Mouse (Mus musculus): ENCODE measurements at regions not wholly inside any gene's neighbourhood (a gene's known extent, or its start where the extent isn't known, plus 50 kb on each side); places are given as distances from the start of the nearest gene placed in this dataset.
A peak's percentile ranks its signal among the peaks of the same experiment; 100 is the strongest.

DNA sequence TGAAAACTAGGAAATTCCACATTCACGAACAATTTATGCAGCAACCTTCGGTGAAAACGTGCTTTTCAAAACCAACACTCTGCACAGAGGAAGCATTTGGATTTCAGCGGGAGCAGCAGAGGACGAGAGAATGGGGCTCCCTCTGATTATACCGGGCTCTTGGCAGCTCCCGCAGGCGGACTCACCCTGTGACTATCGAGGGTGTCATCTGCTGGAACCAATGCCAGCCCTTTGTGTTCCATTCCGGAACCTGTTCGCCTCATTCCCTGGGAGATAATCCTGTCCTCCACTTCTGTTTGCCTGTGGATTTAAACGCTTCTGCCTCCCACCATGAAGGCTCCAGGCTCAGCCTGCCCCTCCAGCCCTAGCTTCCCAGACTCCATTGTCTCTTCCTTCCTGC lies 77.1 kb downstream of the Utp18 start:
- Histone ChIP-seq H3K4me1 (ENCODE audit: control insufficient read depth, insufficient read depth, low read length) (no peaks in the 10 kb centered on the region), H3K4me3 (ENCODE audit: insufficient read depth, low read length) (no peak overlapping the region), H3K27ac (ENCODE audit: insufficient read depth, low read length) (no peak overlapping the region)
- TF ChIP-seq POLR2A (IDR thresholded peaks at IDR 0.05; ENCODE audit: extremely low read depth, insufficient read depth, low read length) (no peak), CTCF (IDR thresholded peaks at IDR 0.05; ENCODE audit: extremely low read depth, insufficient read depth, low read length) (no peak)

DNA sequence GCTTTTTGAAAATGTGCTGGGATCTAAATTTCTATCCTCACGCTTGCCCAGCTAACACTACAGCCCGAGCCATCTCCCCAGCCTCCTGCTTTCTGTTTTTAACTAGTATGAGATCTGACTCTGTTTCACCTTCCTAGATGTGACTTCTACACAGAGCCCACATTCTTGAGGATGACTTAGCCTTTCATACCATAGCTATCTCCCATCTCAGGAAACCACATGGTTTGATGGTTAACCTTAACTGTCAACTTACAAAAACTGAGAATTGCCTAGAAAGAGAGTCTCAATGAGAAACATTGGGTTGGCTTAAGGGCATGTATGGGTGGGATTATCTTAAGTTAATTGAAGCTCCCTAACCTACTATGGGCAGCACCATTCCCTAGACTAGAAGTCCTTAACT lies 78.4 kb downstream of the Utp18 start:
- Histone ChIP-seq H3K4me1 (ENCODE audit: control insufficient read depth, insufficient read depth, low read length) (no peaks in the 10 kb centered on the region), H3K4me3 (ENCODE audit: insufficient read depth, low read length) (no peak overlapping the region), H3K27ac (ENCODE audit: insufficient read depth, low read length) (no peak overlapping the region)
- TF ChIP-seq POLR2A (IDR thresholded peaks at IDR 0.05; ENCODE audit: extremely low read depth, insufficient read depth, low read length) (no peak), CTCF (IDR thresholded peaks at IDR 0.05; ENCODE audit: extremely low read depth, insufficient read depth, low read length) (no peak)

DNA sequence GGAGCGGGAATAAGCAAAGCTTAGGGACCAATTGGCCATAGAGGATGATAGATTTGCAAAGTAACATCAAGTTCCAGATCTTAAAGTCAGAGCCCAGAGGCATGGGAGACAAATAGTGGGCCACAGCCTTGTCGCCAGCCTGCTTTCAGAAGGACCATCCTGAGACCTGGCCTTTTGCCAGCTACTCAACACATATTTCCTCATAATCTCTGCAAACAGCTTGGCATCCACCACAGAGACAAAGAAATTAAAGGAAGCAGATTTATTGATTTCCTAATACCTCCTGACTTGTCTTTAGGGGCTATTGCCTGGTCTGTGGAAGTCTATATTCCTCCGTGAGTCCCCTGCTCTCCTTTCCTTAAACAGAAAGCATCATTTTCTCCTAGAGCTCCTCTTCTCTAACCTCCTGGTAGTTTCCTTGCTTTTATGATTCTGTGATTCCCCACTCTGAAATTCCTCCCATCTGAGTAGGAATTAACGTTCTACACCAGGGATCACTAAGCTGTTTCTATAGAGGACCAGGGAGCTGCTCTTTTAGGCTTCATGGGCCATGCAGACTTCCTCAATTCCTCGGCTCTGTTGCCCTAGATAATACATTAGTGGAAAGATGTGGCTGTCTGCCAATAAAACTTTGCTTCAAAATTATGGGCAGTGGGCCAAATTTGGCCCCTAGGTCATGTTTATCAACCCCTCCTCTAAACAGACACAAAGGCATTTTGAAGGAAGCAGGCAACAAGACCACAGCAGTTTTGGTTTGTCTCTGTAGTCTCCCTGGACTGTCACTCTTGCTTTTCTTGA lies 114.2 kb downstream of the Utp18 start:
- Histone ChIP-seq H3K27ac (ENCODE audit: insufficient read depth, low read length) (no peak overlapping the region), H3K4me3 (ENCODE audit: insufficient read depth, low read length) (no peak overlapping the region), H3K4me1 (ENCODE audit: control insufficient read depth, insufficient read depth, low read length) (peaks cover 4% of the 10 kb centered on the region)
- TF ChIP-seq POLR2A (IDR thresholded peaks at IDR 0.05; ENCODE audit: extremely low read depth, insufficient read depth, low read length) (no peak), CTCF (IDR thresholded peaks at IDR 0.05; ENCODE audit: extremely low read depth, insufficient read depth, low read length) (no peak)

DNA sequence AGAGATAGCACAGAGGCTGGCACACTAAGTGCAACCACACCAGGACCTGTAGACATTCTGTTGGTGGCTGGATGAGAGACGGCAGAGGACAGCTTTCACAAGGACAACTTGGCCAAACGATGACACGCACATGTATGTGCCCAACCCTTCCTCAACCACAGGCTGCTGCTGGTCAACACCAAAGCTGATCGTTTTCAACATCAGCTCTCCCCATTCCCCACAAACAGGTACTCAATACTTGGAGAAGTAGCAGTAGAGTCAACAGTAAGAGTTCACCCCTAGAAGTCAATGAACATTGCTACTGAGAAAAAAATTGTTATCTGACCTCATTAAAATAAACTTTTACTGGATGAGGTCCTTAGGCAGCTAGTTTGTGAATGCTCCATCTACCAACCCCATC lies 119.6 kb downstream of the Utp18 start:
- peaks cover 4% of the 10 kb centered on the region for H3K4me1 ChIP-seq (ENCODE audit: control insufficient read depth, insufficient read depth, low read length)
- H3K27ac ChIP-seq (ENCODE audit: insufficient read depth, low read length): no peak overlapping the region
- no peak overlapping the region for H3K4me3 ChIP-seq (ENCODE audit: insufficient read depth, low read length)
- TF ChIP-seq CTCF (IDR thresholded peaks at IDR 0.05; ENCODE audit: extremely low read depth, insufficient read depth, low read length) (no peak), POLR2A (IDR thresholded peaks at IDR 0.05; ENCODE audit: extremely low read depth, insufficient read depth, low read length) (no peak)

DNA sequence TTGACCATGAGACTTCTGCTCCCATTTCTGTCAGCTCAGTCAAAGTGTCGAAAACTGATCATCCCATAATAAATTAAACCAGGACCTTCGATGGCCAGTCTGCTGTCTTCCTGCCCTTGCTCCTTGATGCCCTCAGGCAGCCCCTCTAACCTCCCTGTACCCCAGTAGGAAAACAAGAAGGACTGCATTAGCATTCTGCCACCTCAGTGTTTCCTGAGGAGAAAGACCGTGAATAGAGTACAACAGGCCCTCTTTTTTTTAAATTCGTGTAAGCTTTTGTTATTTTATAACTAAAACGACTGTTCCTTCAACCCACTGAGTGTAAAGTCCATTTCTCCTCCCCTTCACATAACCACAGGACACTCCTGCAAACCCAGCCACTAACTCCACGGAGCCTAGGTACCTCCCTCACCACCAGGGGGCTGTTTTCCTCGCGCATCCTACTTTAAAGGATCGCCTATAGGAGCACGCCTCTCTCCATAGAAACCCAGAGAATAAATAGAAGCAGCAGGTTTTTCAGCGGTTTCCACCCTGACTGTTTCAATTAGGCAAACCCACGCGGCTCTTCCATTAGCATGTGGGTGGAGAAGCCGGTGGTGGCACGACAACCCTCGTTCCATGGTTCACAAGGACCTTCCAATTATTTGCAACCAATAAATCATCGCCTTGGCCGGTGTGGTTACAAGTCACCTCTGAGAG lies 122.6 kb downstream of the Utp18 start:
- H3K4me3 ChIP-seq (ENCODE audit: insufficient read depth, low read length): peak overlapping the region; percentile 18; the same call in 1 of the 2 replicates

DNA sequence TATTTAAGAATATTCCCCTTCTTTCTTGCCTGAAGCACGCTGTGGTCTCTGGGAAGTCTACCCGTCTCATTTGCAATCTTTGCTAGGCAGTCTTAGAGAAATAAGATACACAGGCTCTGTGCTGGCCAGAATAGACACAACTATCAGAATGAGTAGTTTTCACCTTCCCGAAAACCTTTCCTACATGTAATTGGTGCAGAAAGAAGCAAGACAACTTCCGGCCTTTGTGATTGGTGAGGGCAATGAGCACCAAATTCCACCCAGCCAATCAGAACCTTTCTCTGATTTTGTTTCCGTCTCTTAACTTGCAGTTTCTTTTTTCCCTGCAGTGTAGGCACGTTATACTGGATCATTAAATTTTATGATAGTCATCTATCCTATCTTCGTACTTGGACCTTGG lies 127.7 kb downstream of the Utp18 start:
- Histone ChIP-seq H3K27ac (ENCODE audit: insufficient read depth, low read length) (no peak overlapping the region), H3K4me3 (ENCODE audit: insufficient read depth, low read length) (no peak overlapping the region), H3K4me1 (ENCODE audit: control insufficient read depth, insufficient read depth, low read length) (no peaks in the 10 kb centered on the region)
- TF ChIP-seq POLR2A (IDR thresholded peaks at IDR 0.05; ENCODE audit: extremely low read depth, insufficient read depth, low read length) (no peak), CTCF (IDR thresholded peaks at IDR 0.05; ENCODE audit: extremely low read depth, insufficient read depth, low read length) (no peak)

More for the DNA sequence above, 122.6 kb downstream of the Utp18 start:
- Histone ChIP-seq H3K27ac (ENCODE audit: insufficient read depth, low read length) (no peak overlapping the region), H3K4me1 (ENCODE audit: control insufficient read depth, insufficient read depth, low read length) (no peaks in the 10 kb centered on the region; the same call in 1 of the 2 replicates)
- no peak for TF ChIP-seq POLR2A (IDR thresholded peaks at IDR 0.05; ENCODE audit: extremely low read depth, insufficient read depth, low read length)
- TF ChIP-seq CTCF (IDR thresholded peaks at IDR 0.05; ENCODE audit: extremely low read depth, insufficient read depth, low read length): peak; percentile 58

DNA sequence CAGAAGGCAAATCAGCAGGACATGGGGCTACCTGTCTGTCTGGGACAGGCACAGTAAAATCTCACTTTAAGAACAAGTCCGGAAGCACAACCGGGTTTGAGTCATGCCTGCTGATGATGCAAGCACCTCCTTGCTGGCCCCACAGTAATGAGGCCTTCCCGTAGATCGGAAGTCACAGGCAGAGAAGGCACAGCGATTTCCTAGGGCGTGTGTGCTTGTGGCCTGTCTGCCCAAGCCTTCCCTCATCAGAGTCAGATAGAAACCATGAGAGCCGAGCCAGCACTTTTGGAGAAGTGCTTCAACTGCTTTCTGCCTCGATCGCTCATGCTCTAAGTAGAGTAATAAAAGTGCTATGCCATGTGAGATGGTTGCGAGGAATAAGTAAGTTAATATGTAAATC lies 148.9 kb downstream of the Utp18 start:
- TF ChIP-seq CTCF (IDR thresholded peaks at IDR 0.05; ENCODE audit: extremely low read depth, insufficient read depth, low read length): no peak
- TF ChIP-seq POLR2A (IDR thresholded peaks at IDR 0.05; ENCODE audit: extremely low read depth, insufficient read depth, low read length): no peak
- H3K4me1 ChIP-seq (ENCODE audit: control insufficient read depth, insufficient read depth, low read length): no peaks in the 10 kb centered on the region
- H3K27ac ChIP-seq (ENCODE audit: insufficient read depth, low read length): no peak overlapping the region
- H3K4me3 ChIP-seq (ENCODE audit: insufficient read depth, low read length): no peak overlapping the region

- no peak overlapping the region for H3K4me3 ChIP-seq (ENCODE audit: insufficient read depth, low read length)
- no peaks in the 10 kb centered on the region for H3K4me1 ChIP-seq (ENCODE audit: control insufficient read depth, insufficient read depth, low read length)
- H3K27ac ChIP-seq (ENCODE audit: insufficient read depth, low read length): no peak overlapping the region
- TF ChIP-seq CTCF (IDR thresholded peaks at IDR 0.05; ENCODE audit: extremely low read depth, insufficient read depth, low read length): no peak
- no peak for TF ChIP-seq POLR2A (IDR thresholded peaks at IDR 0.05; ENCODE audit: extremely low read depth, insufficient read depth, low read length)
Measured at GRCm38 (mm10) chr11:93733568-93734185, 151.9 kb downstream of the Utp18 start.

DNA sequence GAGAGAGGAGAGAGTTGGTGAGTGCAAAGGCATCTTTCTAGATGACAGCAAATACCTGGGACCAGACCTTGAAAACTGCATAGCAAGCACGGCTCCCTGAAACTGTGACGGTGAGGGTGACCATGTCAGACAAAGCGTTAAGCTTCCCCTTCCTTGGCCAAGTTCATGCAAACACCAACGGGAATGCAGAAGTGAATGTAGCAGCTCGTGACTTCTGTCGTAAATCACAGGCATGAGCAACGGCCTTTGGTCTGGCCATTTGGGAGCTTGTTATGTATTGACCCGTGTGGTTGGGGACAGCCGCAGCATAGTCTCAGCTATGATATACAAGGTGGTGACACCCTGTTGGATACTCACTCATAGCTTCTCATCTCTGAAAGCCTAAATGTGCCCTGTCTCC lies 156.4 kb downstream of the Utp18 start:
- no peaks in the 10 kb centered on the region for H3K4me1 ChIP-seq (ENCODE audit: control insufficient read depth, insufficient read depth, low read length)
- H3K4me3 ChIP-seq (ENCODE audit: insufficient read depth, low read length): no peak overlapping the region
- no peak for TF ChIP-seq CTCF (IDR thresholded peaks at IDR 0.05; ENCODE audit: extremely low read depth, insufficient read depth, low read length)
- no peak for TF ChIP-seq POLR2A (IDR thresholded peaks at IDR 0.05; ENCODE audit: extremely low read depth, insufficient read depth, low read length)
- H3K27ac ChIP-seq (ENCODE audit: insufficient read depth, low read length): no peak overlapping the region

All from cortical plate, adult 2 months (tissue).